Mouse (Mus musculus) thymus, postnatal 0 days (tissue): ENCODE data around the gene Bri3bp. TPM values are rescaled to one million over a fixed set of nuclear protein-coding genes. Genes with fewer than 3 reads are reported as not detected.
A peak's percentile ranks its signal among the peaks of the same experiment; 100 is the strongest.

Experiments
- DNase-seq: peaks from one replicate; pipeline ENCODE4 v3.0.0-alpha.2; 2015; ENCODE audit warnings: low spot score
- polyA plus RNA-seq: library from polyadenylated mRNA; unstranded; fragments of >200 nt; fragmentation: Nextera tagmentation; extraction: Ambion mirVana; gene quantifications from 2 replicates; pipeline ENCODE4 v1.2.1, GENCODE M21; 2015

The Bri3bp gene
- polyA plus RNA-seq, 1 experiment from 2014 or later: 37.3 TPM

DNA sequence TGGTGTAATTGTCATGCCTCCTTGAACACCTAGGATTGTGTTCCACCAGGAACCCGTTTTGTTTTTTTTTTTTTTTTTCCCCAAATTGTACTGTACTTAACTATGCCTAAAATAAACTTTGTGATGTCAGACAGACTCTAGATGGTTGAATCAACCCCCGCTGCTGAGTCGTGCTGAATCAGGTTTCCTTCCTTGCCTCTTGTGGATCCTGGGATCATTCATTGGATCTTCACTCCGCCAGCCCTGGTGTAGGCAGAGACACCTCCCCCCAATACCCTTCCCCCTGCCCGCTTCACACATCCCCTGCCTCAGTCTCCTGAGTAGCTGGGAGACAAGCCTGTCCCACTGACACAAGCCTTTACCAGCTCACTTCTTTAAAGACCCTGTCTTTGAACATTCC lies 7.9 kb downstream of the Bri3bp start:
- DNase-seq: no peak

DNA sequence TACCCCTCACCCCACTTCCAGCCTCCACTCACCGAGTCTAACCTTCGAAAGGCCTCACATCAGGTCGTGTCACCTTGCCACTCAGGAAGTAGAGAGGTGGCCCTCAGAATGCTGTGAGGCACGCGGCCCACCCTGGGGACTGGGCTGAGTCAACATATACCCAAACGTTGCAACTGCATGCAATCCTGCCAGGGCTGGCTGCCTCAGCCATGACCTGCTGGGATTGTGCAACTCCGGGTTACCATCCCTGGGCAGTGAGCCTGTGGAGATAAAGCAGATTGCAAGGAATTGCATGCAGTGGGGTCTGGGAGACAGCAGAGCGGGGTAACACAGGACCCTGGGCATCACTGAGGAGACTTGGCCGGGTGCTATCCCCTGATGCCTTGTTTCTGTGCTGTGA lies 11.2 kb downstream of the Bri3bp start:
- no peak for DNase-seq

GRCm38 (mm10) chr5:125456100-125456499 lies 14.7 kb downstream of the Bri3bp start:
- no peak for DNase-seq

DNA sequence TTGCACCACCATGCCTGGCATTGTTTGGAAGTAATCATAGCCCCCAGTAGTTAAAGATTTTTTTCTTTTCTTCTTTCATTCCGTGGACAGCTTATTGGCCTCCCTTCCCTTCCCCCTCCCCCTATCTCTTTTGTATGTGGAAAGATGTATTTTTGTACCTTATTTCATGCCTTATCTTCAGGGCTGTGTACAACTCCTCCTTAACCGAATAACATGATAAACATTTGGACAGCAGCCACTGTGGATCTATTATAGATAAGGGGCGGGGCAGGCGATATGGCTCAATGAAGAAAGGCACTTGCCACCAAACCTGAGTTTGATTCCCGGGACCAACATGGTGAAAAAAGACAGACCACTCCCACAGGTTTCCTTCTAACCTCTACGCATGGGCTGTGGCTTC lies 16.2 kb downstream of the Bri3bp start:
- no peak for DNase-seq

- no peak for DNase-seq
Measured at GRCm38 (mm10) chr5:125460574-125460973, 19.2 kb downstream of the Bri3bp start.

DNA sequence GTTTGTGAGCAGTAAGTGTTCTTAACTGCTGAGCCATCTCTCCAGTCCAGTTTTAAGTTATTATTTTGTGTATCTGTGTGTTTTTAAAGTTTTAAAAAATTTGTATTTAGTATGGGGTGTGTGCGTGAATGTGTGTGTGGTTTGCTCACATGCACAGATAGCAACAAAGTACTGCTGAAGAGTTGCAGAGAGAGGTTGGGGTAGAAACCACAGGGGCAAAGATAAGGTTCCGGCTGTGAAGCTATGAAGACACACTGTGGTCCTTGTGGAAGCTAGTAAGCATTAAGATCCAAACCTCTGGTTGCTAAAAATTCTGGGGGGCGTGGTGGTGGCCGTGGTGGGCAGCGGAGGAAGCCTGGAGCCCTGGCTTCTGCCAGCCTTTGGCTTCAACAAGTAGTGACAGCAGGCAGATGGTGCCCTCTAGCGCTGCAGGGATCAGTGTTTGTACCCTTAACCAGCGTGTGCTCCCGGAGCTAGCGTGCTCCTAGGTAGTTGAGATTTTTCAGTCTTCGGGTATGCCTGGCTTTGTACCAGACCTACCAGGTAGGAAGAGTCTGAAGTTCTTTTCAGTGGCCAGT lies 20.6 kb downstream of the Bri3bp start:
- peak; percentile 68 for DNase-seq

- no peak for DNase-seq
Measured at GRCm38 (mm10) chr5:125465192-125465591, 23.8 kb downstream of the Bri3bp start.

GRCm38 (mm10) chr5:125465701-125466106 lies 24.3 kb downstream of the Bri3bp start:
- peak; percentile 98 for DNase-seq

GRCm38 (mm10) chr5:125466483-125466882 lies 25.1 kb downstream of the Bri3bp start:
- no peak for DNase-seq

DNA sequence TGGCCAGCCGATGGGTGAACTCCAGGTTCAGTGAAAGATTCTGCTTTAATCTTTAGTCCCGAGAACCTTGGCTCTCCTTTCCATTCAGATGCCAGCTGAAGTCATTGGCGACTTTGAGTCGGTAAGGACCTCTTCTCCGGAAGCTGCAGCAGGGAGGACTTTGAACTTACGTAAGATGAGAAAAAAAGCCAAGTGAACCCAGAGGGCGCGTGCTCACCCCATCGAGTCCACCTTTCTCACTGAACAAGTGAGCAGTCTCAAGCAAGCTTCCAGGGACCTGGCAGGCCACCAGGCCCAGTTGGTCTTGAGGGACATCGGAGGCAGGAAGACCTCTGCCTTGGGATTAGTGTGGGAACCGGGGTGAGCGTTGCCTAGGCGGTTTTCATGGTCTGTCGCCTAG lies 25.9 kb downstream of the Bri3bp start:
- no peak for DNase-seq

- DNase-seq: no peak
Measured at GRCm38 (mm10) chr5:125470713-125471112, 29.3 kb downstream of the Bri3bp start.

- DNase-seq: no peak
Measured at GRCm38 (mm10) chr5:125472796-125473475, 31.6 kb downstream of the Bri3bp start.

DNA sequence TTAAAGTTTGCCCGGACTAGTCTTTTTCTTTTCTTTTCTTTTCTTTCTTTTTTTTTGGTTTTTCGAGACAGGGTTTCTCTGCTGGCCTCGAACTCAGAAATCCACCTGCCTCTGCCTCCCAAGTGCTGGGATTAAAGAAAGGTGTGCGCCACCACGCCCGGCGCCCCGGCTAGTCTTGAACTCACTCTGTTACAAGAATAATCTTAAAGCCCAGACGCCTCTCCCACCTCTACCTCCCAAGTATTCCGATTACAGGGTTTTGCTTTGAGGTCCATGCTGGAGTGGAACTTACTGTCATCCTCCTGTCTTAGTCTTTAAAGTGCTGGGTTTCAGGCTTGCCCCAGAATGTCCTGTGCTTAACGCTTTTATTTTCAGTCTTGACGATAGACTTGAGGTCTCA lies 33.7 kb downstream of the Bri3bp start:
- DNase-seq: no peak

- DNase-seq: peak; percentile 98
Measured at GRCm38 (mm10) chr5:125475601-125476285, 34.4 kb downstream of the Bri3bp start, which contains the start of gene Aacs. Gene Aacs (plus strand): TSS chr5:125475814.

DNA sequence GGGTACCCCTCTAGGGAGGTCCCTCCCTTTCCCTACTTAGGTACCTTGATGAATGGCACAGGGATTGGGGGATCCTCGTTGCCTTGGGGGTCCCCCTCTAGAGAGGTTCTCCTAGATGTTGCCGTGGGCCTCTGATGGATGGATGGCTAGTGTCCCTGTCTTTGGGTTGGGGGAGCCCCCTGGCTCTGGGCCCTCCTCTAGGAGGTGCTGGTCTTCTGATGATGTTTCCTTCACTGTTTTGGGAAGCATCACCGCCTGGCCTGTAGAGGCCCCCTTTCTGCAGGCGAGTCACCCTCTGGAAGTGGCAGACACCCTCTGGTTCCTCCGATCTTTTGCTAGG lies 34.9 kb downstream of the Bri3bp start:
- DNase-seq: no peak

DNA sequence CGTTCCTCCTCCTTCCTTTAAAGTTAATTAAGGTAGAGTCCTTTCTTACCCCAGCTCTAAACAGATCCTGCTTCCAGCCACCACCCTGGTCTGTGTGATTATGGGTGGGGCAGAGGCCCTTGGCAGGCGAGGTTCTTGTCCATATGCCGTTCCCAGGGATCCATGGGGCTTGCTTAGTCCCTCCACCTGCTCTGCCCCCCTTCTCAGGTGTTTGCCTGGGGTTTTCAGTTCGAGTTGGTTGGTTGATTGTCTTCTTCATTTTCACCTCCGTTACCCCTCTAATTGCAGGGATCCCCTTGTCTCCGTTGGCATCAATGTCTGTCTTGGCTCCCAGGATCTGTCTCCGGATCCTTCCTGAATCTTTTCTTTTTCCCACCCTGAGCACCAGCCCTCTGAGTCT lies 35.4 kb downstream of the Bri3bp start:
- DNase-seq: no peak

GRCm38 (mm10) chr5:125477533-125477932 lies 36.2 kb downstream of the Bri3bp start:
- no peak for DNase-seq

DNA sequence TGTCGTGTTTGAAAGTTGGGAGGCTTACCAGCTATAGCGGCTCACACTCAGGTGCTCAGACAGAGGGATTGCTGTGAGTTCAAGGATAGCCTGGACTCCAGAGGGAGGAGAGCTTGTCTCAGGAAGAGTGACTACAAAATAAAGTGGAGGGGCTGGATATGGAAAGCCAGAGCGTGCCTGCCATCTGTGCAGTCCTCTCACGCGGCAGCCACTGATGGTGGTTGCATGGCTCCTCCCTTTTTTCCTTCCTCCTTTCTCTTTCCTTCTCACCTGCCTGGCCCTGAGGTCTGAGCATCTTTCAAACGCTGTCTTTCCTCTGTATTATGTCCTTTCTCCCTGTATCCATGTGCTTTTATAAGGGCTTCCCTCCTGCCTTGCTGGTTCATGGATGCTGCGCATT lies 36.7 kb downstream of the Bri3bp start:
- DNase-seq: no peak

- DNase-seq: no peak
Measured at GRCm38 (mm10) chr5:125479376-125479775, 38.0 kb downstream of the Bri3bp start.

GRCm38 (mm10) chr5:125480434-125481231 lies 39.3 kb downstream of the Bri3bp start:
- DNase-seq: no peak

- DNase-seq: no peak
Measured at GRCm38 (mm10) chr5:125482474-125482873, 41.1 kb downstream of the Bri3bp start.
